Mouse (Mus musculus) hindbrain, embryonic 11.5 days (tissue): ENCODE data around the gene Fundc1. TPM values are rescaled to one million over a fixed set of nuclear protein-coding genes. Genes with fewer than 3 reads are reported as not detected.

Experiments used
- ATAC-seq: fragments of 200-750 bp; cut with Nextera tagmentation; 2 replicates; pipeline ENCODE4 v1.8.0; 2017; ENCODE audit warnings: mild to moderate bottlenecking, moderate TSS enrichment, moderate library complexity; ENCODE audit not compliant: low FRiP score
- DNase-seq: peaks from one replicate; pipeline ENCODE4 v3.0.0-alpha.2; 2015; ENCODE audit warnings: low spot score
- H3K27ac ChIP-seq: fragments of 300-500 bp; sonication (generic); 2 replicates; pipeline ENCODE4 v1.5.1; 2014; ENCODE audit warnings: mild to moderate bottlenecking, low read depth, low read length
- H3K27me3 ChIP-seq: fragments of 300-500 bp; sonication (generic); 2 replicates; pipeline ENCODE4 v1.6.1; 2014; ENCODE audit warnings: mild to moderate bottlenecking, low read length, moderate library complexity, mixed read lengths; ENCODE audit not compliant: control insufficient read depth, insufficient read depth
- H3K36me3 ChIP-seq: fragments of 300-500 bp; sonication (generic); 2 replicates; pipeline ENCODE4 v1.6.1; 2014; ENCODE audit warnings: mild to moderate bottlenecking, low read length, moderate library complexity, mixed read lengths; ENCODE audit not compliant: control insufficient read depth, insufficient read depth
- H3K4me1 ChIP-seq: fragments of 300-500 bp; sonication (generic); replicated peaks from 2 replicates; pipeline ENCODE4 v1.6.1; 2014; ENCODE audit warnings: low read length, mixed read lengths; ENCODE audit not compliant: control insufficient read depth, insufficient read depth
- H3K4me2 ChIP-seq: fragments of 300-500 bp; sonication (generic); replicated peaks from 2 replicates; pipeline ENCODE4 v1.6.1; 2014; ENCODE audit warnings: mild to moderate bottlenecking, low read depth, low read length
- H3K4me3 ChIP-seq: fragments of 300-500 bp; sonication (generic); 2 replicates; pipeline ENCODE4 v1.5.1; 2014; ENCODE audit warnings: low read depth, low read length
- H3K9ac ChIP-seq: fragments of 300-500 bp; sonication (generic); 2 replicates; pipeline ENCODE4 v1.6.1; 2014; ENCODE audit warnings: low read depth, low read length
- H3K9me3 ChIP-seq: fragments of 300-500 bp; sonication (generic); 2 replicates; pipeline ENCODE4 v1.6.1; 2016; ENCODE audit warnings: low read length; ENCODE audit not compliant: control insufficient read depth
- WGBS: fragments of 180-500 bp; shearing (Covaris S2); extraction: QIAGEN DNeasy Blood & Tissue Kit; methylation state at CpG from one replicate; pipeline ENCODE4 v1.1.7; 2014; 5-methylcytosine and 5-hydroxymethylcytosine counted together
- polyA plus RNA-seq: library from polyadenylated mRNA; unstranded; fragments of >200 nt; fragmentation: Nextera tagmentation; extraction: Ambion mirVana; gene quantifications from 2 replicates; pipeline ENCODE4 v1.2.1, GENCODE M21; 2014

Gene Fundc1
- polyA plus RNA-seq, result 57.2 and 59.0 TPM in 2 replicates

GRCm38 (mm10) chrX:17571621-17572459 lies at the start of gene Fundc1:
Gene Fundc1, minus strand, starts transcription at chrX:17572325.
- no peaks in the 10 kb centered on the region for H3K27me3 ChIP-seq
- DNase-seq (peak; percentile 93), ATAC-seq (peak; percentile 97)
- H3K9ac ChIP-seq, result peak within 1 kb of the TSS; percentile 47
- peak within 1 kb of the TSS; percentile 38 for H3K4me2 ChIP-seq
- 10% methylated on average over 28 of the region's 30 CpGs for WGBS
- H3K9me3 ChIP-seq, result no peaks in the 10 kb centered on the region
- no peaks in the 10 kb centered on the region for H3K4me1 ChIP-seq
- peak within 1 kb of the TSS; percentile 86 for H3K27ac ChIP-seq
- H3K4me3 ChIP-seq, result peak within 1 kb of the TSS; percentile 39
- H3K36me3 ChIP-seq, result no peaks in the 10 kb centered on the region

GRCm38 (mm10) chrX:17611253-17611652 lies 39.1 kb upstream of the Fundc1 start:
- Histone ChIP-seq H3K4me3 (no peak overlapping the region), H3K4me2 (no peak overlapping the region), H3K36me3 (no peaks in the 10 kb centered on the region), H3K9me3 (no peaks in the 10 kb centered on the region), H3K27ac (no peak overlapping the region), H3K4me1 (no peaks in the 10 kb centered on the region), H3K27me3 (no peaks in the 10 kb centered on the region), H3K9ac (no peak overlapping the region)
- WGBS, result 90% methylated on average over 1 of the region's 1 CpGs
- no peak for ATAC-seq
- no peak for DNase-seq

- DNase-seq, result no peak
- H3K4me1 ChIP-seq, result no peaks in the 10 kb centered on the region
These were observed 36.6 kb upstream of the Fundc1 start for GRCm38 (mm10) chrX:17608763-17609162.

GRCm38 (mm10) chrX:17607668-17608067 lies 35.5 kb upstream of the Fundc1 start:
- Histone ChIP-seq H3K4me1 (no peaks in the 10 kb centered on the region), H3K4me3 (no peak overlapping the region), H3K27ac (no peak overlapping the region), H3K4me2 (no peak overlapping the region), H3K36me3 (no peaks in the 10 kb centered on the region), H3K9me3 (no peaks in the 10 kb centered on the region), H3K9ac (no peak overlapping the region), H3K27me3 (no peaks in the 10 kb centered on the region)
- DNase-seq (no peak), ATAC-seq (no peak)
- 81% methylated on average over 3 of the region's 3 CpGs for WGBS

More at GRCm38 (mm10) chrX:17608763-17609162, 36.6 kb upstream of the Fundc1 start:
- no peaks in the 10 kb centered on the region for H3K9me3 ChIP-seq
- no peaks in the 10 kb centered on the region for H3K27me3 ChIP-seq
- no peak overlapping the region for H3K9ac ChIP-seq
- WGBS, result 65% methylated on average over 1 of the region's 1 CpGs
- ATAC-seq, result no peak
- no peak overlapping the region for H3K4me3 ChIP-seq
- no peaks in the 10 kb centered on the region for H3K36me3 ChIP-seq
- H3K4me2 ChIP-seq, result no peak overlapping the region
- no peak overlapping the region for H3K27ac ChIP-seq

DNA sequence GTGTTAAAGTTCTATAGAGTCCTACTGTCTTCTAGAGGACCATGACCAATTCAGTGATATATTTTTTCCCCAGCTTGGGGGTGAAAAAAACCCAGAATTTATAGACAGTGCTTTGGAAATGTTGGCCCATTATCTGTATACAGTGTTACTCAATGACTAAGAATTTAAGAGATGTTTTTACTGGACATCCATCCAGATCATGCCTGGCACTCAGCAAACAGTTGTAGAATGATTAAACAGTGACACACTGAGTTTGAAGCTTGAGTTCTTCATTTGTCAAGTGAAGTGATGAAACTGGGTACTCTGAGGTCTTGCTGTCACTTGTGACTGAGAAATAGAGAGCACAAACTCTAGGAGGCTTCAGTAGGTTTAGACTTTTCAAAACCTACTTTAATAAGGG lies 21.2 kb upstream of the Fundc1 start:
- ATAC-seq (no peak), DNase-seq (no peak)
- H3K27ac ChIP-seq, result no peak overlapping the region
- no peaks in the 10 kb centered on the region for H3K4me1 ChIP-seq
- H3K9ac ChIP-seq, result no peak overlapping the region
- H3K27me3 ChIP-seq, result no peaks in the 10 kb centered on the region
- no peak overlapping the region for H3K4me2 ChIP-seq
- no peaks in the 10 kb centered on the region for H3K36me3 ChIP-seq
- no peaks in the 10 kb centered on the region for H3K9me3 ChIP-seq
- no peak overlapping the region for H3K4me3 ChIP-seq

DNA sequence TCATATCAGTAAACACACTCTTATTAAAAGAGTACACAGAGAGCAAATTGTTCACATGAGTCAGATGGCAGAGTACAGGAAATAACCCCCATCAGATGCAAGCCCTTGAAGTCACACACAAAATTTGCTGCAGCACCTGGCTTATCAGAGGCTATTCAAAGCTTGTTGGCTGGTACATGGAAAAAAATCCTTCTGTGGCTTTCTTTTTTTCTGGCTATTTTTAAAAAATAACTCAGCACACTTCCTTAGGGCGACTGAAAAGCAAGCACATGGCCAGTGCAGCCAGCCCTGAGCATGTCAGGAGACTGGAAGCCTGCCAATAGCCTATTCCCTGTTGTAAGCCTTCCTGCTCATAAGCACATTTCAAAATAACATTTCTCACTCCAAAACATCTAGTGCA lies 18.6 kb upstream of the Fundc1 start:
- no peaks in the 10 kb centered on the region for H3K27me3 ChIP-seq
- no peaks in the 10 kb centered on the region for H3K9me3 ChIP-seq
- DNase-seq, result no peak
- no peaks in the 10 kb centered on the region for H3K4me1 ChIP-seq
- ATAC-seq, result no peak
- no peaks in the 10 kb centered on the region for H3K36me3 ChIP-seq
- no peak overlapping the region for H3K27ac ChIP-seq
- H3K4me2 ChIP-seq, result no peak overlapping the region
- 47% methylated on average over 1 of the region's 1 CpGs for WGBS
- H3K9ac ChIP-seq, result no peak overlapping the region
- no peak overlapping the region for H3K4me3 ChIP-seq

DNA sequence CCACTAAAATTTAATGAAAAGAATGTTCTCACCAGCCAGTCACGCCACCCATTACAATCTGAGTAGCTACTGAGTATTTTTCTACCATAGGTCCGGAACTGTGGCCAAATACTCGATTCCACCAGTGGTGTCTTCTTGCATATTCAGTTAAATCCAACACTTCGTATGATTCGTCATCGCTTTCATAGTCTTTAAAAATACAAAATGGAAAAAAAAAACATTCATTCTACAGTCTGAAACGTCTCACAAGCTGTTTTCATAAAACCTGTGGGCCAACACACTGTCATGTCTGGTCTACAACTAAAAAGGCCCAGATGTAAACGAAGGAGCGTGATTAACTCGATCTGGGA lies 879 bp downstream of the Fundc1 start:
- peak overlapping the region; percentile 47; the same call in 1 of the 2 replicates for H3K9ac ChIP-seq
- ATAC-seq, result no peak

DNA sequence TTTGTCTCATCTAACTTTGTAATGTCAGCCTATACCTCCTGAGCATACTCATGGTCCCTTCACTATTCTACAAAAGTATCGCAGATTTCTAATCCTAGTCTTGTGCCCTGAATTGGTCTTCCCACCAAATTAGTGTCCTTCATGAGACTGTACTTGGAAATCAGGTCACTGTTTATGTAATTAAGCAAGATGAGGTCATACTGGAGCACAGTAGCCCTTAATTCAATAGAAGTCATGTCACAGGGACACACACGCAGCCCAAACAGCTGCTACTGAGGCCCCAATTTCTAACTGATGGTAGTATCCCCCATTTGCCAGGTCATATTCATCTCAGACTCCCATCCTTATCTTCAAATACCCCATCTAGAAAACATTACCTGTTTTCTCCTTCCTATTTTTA lies 3.5 kb downstream of the Fundc1 start:
- DNase-seq, result no peak
- Histone ChIP-seq H3K9ac (no peak overlapping the region), H3K27ac (no peak overlapping the region), H3K27me3 (no peaks in the 10 kb centered on the region), H3K36me3 (no peaks in the 10 kb centered on the region), H3K4me3 (no peak overlapping the region), H3K4me2 (no peak overlapping the region), H3K4me1 (no peaks in the 10 kb centered on the region), H3K9me3 (no peaks in the 10 kb centered on the region)
- WGBS, result 88% methylated on average over 2 of the region's 2 CpGs
- ATAC-seq, result no peak

More for the DNA sequence above, 879 bp downstream of the Fundc1 start:
- no peak for DNase-seq
- H3K4me2 ChIP-seq, result peak overlapping the region; percentile 38
- H3K9me3 ChIP-seq, result no peaks in the 10 kb centered on the region
- no peaks in the 10 kb centered on the region for H3K27me3 ChIP-seq
- H3K4me3 ChIP-seq, result peak overlapping the region; percentile 39
- WGBS, result 16% methylated on average over 10 of the region's 10 CpGs
- peak overlapping the region; percentile 86 for H3K27ac ChIP-seq
- no peaks in the 10 kb centered on the region for H3K4me1 ChIP-seq
- H3K36me3 ChIP-seq, result no peaks in the 10 kb centered on the region

GRCm38 (mm10) chrX:17565743-17566142 lies 6.4 kb downstream of the Fundc1 start:
- H3K4me1 ChIP-seq, result no peaks in the 10 kb centered on the region
- ATAC-seq, result no peak
- H3K9ac ChIP-seq, result no peak overlapping the region
- H3K27me3 ChIP-seq, result no peaks in the 10 kb centered on the region
- no peak overlapping the region for H3K4me3 ChIP-seq
- no peak overlapping the region for H3K27ac ChIP-seq
- no peaks in the 10 kb centered on the region for H3K9me3 ChIP-seq
- H3K4me2 ChIP-seq, result no peak overlapping the region
- no peaks in the 10 kb centered on the region for H3K36me3 ChIP-seq
- DNase-seq, result no peak
